Mouse (Mus musculus) adrenal gland, adult 2 months (tissue): Measurements from ENCODE around the gene Tctex1d2. TPM values are rescaled to one million over a fixed set of nuclear protein-coding genes. Genes with fewer than 3 reads are reported as not detected.
"Not testable (repeated sequence)": the region's sequence is repeated elsewhere in the genome, so short reads cannot be mapped to it uniquely, and the experiment has no call there.

Source experiments
- DNase-seq: peaks from one replicate; pipeline ENCODE4 v3.0.0; 2021
- polyA plus RNA-seq: library from polyadenylated mRNA; depleted of rRNA; stranded (reverse); fragments of >200 nt; gene quantifications from 2 replicates; pipeline ENCODE4 v1.2.3, GENCODE M21; 2012
- total RNA-seq, 2 experiments: library from RNA; stranded (reverse); gene quantifications; 2 replicates each; pipeline ENCODE4 v1.2.3; 2021

The Tctex1d2 gene
- total and polyA plus RNA-seq, 3 experiments, result 4.7 to 8.1 (median 4.8) TPM

GRCm38 (mm10) chr16:32431047-32431591, 11.6 kb downstream of the Tctex1d2 start:
- DNase-seq, result no peak

- DNase-seq, result no peak
Observed at GRCm38 (mm10) chr16:32431926-32432325, 12.4 kb downstream of the Tctex1d2 start.

- DNase-seq, result no peak
Observed at GRCm38 (mm10) chr16:32433138-32433537, 13.6 kb downstream of the Tctex1d2 start.

GRCm38 (mm10) chr16:32434066-32434465, 14.6 kb downstream of the Tctex1d2 start:
- DNase-seq, result peak; percentile 37

- DNase-seq, result peak; percentile 61
Observed at GRCm38 (mm10) chr16:32434691-32435090, 15.2 kb downstream of the Tctex1d2 start.

- DNase-seq, result no peak
Observed at GRCm38 (mm10) chr16:32436657-32437056, 17.2 kb downstream of the Tctex1d2 start.

- no peak for DNase-seq
Observed at GRCm38 (mm10) chr16:32437266-32437665, 17.8 kb downstream of the Tctex1d2 start.

- no peak for DNase-seq
Observed at GRCm38 (mm10) chr16:32441432-32441831, 21.9 kb downstream of the Tctex1d2 start.

GRCm38 (mm10) chr16:32444615-32445014, 25.1 kb downstream of the Tctex1d2 start:
- DNase-seq, result not testable (repeated sequence)

- DNase-seq, result no peak
Observed at GRCm38 (mm10) chr16:32445558-32445957, 26.1 kb downstream of the Tctex1d2 start.

- no peak for DNase-seq
Observed at GRCm38 (mm10) chr16:32446563-32447138, 27.1 kb downstream of the Tctex1d2 start.

- no peak for DNase-seq
Observed at GRCm38 (mm10) chr16:32449665-32450064, 30.2 kb downstream of the Tctex1d2 start.

GRCm38 (mm10) chr16:32450133-32450532, 30.6 kb downstream of the Tctex1d2 start:
- DNase-seq, result no peak

- peak; percentile 36 for DNase-seq
Observed at GRCm38 (mm10) chr16:32453102-32453501, 33.6 kb downstream of the Tctex1d2 start.

- no peak for DNase-seq
Observed at GRCm38 (mm10) chr16:32454646-32455045, 35.1 kb downstream of the Tctex1d2 start.

- no peak for DNase-seq
Observed at GRCm38 (mm10) chr16:32456086-32456485, 36.6 kb downstream of the Tctex1d2 start.

GRCm38 (mm10) chr16:32456761-32457160, 37.3 kb downstream of the Tctex1d2 start:
- DNase-seq, result no peak

GRCm38 (mm10) chr16:32457589-32458386, 38.3 kb downstream of the Tctex1d2 start:
- DNase-seq, result peak; percentile 67

GRCm38 (mm10) chr16:32460518-32460917, 41.0 kb downstream of the Tctex1d2 start:
- peak; percentile 47 for DNase-seq

- DNase-seq, result no peak
Observed at GRCm38 (mm10) chr16:32461713-32462112, 42.2 kb downstream of the Tctex1d2 start.

GRCm38 (mm10) chr16:32462950-32463349, 43.4 kb downstream of the Tctex1d2 start:
- DNase-seq, result no peak

GRCm38 (mm10) chr16:32463426-32463825, 43.9 kb downstream of the Tctex1d2 start:
- no peak for DNase-seq

- no peak for DNase-seq
Observed at GRCm38 (mm10) chr16:32464908-32465307, 45.4 kb downstream of the Tctex1d2 start.
